Mouse (Mus musculus) liver, embryonic 14.5 days (tissue): ENCODE measurements around the gene Hsd11b1. TPM values are rescaled to one million over a fixed set of nuclear protein-coding genes. Genes with fewer than 3 reads are reported as not detected.

ENCODE experiments used
- ATAC-seq: fragments of 200-750 bp; cut with Nextera tagmentation; 2 replicates; pipeline ENCODE4 v1.8.0; 2017; ENCODE audit warnings: moderate number of reproducible peaks, mild to moderate bottlenecking, moderate library complexity; ENCODE audit not compliant: insufficient read depth
- DNase-seq, 3 experiments: peaks; one replicate each; pipeline ENCODE4 v3.0.0-alpha.2; 2012 to 2013; ENCODE audit warnings: low read depth in 3 of 3, low spot score in 3 of 3
- H3K27ac ChIP-seq: fragments of 300-500 bp; sonication (generic); 2 replicates; pipeline ENCODE4 v1.5.1; 2014; ENCODE audit warnings: moderate library complexity, mild to moderate bottlenecking, control low read depth, inconsistent platforms
- H3K27me3 ChIP-seq: fragments of 300-500 bp; sonication (generic); 2 replicates; pipeline ENCODE4 v1.6.1; 2014; ENCODE audit warnings: mild to moderate bottlenecking, low read length, moderate library complexity; ENCODE audit not compliant: control insufficient read depth, insufficient read depth
- H3K36me3 ChIP-seq: fragments of 300-500 bp; sonication (generic); replicated peaks from 2 replicates; pipeline ENCODE4 v1.6.1; 2014; ENCODE audit warnings: low read depth; ENCODE audit not compliant: control insufficient read depth, insufficient read depth
- H3K4me1 ChIP-seq, 2 experiments: fragments of 200-500 bp in 1 of 2; fragments of 300-500 bp in 1 of 2; sonication (generic) in 1 of 2; replicated peaks; 2 replicates each; pipeline ENCODE4 v1.6.1; 2012 to 2014; ENCODE audit warnings: antibody characterized with exemption in 1 of 2, inconsistent platforms in 1 of 2, low read length in 1 of 2; ENCODE audit not compliant: control insufficient read depth in 2 of 2, insufficient read depth in 2 of 2
- H3K4me2 ChIP-seq: fragments of 300-500 bp; sonication (generic); 2 replicates; pipeline ENCODE4 v1.6.1; 2014; ENCODE audit warnings: low read depth, mild to moderate bottlenecking, control low read depth, moderate library complexity
- H3K4me3 ChIP-seq, 2 experiments: fragments of 200-500 bp in 1 of 2; fragments of 300-500 bp in 1 of 2; sonication (generic) in 1 of 2; 2 replicates each; pipeline ENCODE4 v1.5.1; 2012 to 2014; ENCODE audit warnings: low read depth in 2 of 2, low read length in 2 of 2, mild to moderate bottlenecking in 2 of 2, control low read depth in 1 of 2, inconsistent platforms in 1 of 2, moderate library complexity in 1 of 2; ENCODE audit not compliant: insufficient read depth in 1 of 2
- H3K9ac ChIP-seq: fragments of 300-500 bp; sonication (generic); replicated peaks from 2 replicates; pipeline ENCODE4 v1.6.1; 2014; ENCODE audit warnings: mild to moderate bottlenecking, control low read depth, moderate library complexity
- H3K9me3 ChIP-seq: fragments of 300-500 bp; sonication (generic); 2 replicates; pipeline ENCODE4 v1.6.1; 2016; ENCODE audit warnings: low read length, mixed read lengths; ENCODE audit not compliant: control insufficient read depth
- CTCF ChIP-seq: IDR thresholded peaks from 2 replicates; pipeline ENCODE4 v1.5.1; 2016; ENCODE audit warnings: antibody characterized with exemption, low read depth, control low read depth
- EP300 ChIP-seq: IDR thresholded peaks from 2 replicates; pipeline ENCODE4 v1.6.1; 2016; ENCODE audit warnings: antibody characterized with exemption, low read depth
- WGBS: fragments of 180-500 bp; shearing (Covaris S2); extraction: QIAGEN DNeasy Blood & Tissue Kit; methylation state at CpG from one replicate; pipeline ENCODE4 v1.1.7; 2014; ENCODE audit not compliant: insufficient replicate concordance; 5-methylcytosine and 5-hydroxymethylcytosine counted together
- polyA plus RNA-seq, 2 experiments: library from polyadenylated mRNA; depleted of rRNA in 1 of 2; stranded (reverse) in 1 of 2; unstranded in 1 of 2; fragments of >200 nt; fragmentation: Nextera tagmentation in 1 of 2; extraction: Ambion mirVana in 1 of 2; gene quantifications; 2 replicates each; pipeline versions ENCODE4 v1.2.1 to v1.2.3; 2012 to 2014

The Hsd11b1 gene
- polyA plus RNA-seq, 2 experiments, result 2.1 to 5.5 TPM

DNA sequence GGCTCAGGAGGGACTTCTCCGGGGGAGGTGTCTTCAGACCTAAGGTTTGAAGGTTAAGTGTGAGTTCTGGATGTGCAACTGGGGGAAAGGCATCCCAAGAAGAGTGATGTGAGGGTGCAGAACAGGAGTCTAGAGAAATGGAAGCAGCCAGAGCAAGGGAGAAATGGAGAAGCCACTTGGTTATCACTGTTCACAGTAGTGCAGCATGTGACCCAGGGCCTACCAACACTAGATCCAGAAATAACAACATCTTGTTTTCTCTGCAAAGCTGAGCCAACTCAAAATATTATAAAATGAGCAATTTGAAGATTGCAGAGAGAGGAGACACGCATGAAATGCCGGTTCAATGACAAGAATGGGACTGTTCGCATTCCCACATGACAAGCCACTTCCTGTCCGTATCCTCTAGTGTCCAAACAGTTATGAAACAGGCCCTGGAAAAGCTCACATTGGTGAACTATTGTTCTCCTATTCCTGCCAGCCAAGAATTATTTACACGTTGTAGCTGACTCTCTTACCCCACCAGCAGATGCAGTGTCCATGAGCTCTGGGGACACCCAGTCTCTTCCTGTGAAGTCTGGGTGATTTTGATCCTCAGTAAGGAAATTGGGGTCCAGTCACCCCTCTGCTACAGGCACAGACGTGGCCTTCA, 1.9 kb downstream of the Hsd11b1 start:
- DNase-seq, result no peak
- no peak for ATAC-seq
- no peak overlapping the region for H3K9ac ChIP-seq

DNA sequence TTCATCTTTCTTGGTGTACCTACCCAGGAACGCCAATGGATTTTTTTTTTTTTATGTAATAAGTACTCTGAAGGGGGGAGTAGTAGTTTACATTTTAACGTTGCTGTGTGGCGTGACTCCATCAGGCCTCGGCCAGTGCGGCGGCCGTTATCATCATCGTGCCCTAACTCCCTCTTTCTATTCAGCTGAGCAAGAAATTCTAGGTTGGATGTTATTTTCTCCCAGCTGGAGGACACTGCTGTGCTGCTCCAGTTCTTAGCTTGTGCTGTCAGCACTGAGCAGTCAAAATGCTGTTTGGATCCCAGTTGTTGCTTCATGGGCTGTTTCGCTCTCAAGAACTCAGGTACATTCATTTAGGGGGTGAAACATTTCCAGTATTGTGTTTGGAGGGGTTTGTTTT, 4.3 kb downstream of the Hsd11b1 start:
- H3K9me3 ChIP-seq, result no peaks in the 10 kb centered on the region
- no peak overlapping the region for H3K4me3 ChIP-seq
- no peaks in the 10 kb centered on the region for H3K27me3 ChIP-seq
- 70% methylated on average over 9 of the region's 9 CpGs for WGBS
- 0 out of 4 replicates have a peak, but pooled peaks cover 0 to 3% of the 10 kb centered on the region in 2 experiments for H3K4me1 ChIP-seq
- TF ChIP-seq EP300 (no peak), CTCF (no peak)
- H3K36me3 ChIP-seq, result no peaks in the 10 kb centered on the region
- no peak overlapping the region for H3K27ac ChIP-seq
- no peak overlapping the region for H3K9ac ChIP-seq
- no peak for DNase-seq
- H3K4me2 ChIP-seq, result no peak overlapping the region
- no peak for ATAC-seq

More for the DNA sequence above, 1.9 kb downstream of the Hsd11b1 start:
- 42% methylated on average over 7 of the region's 7 CpGs for WGBS
- no peak overlapping the region for H3K4me2 ChIP-seq
- TF ChIP-seq CTCF (no peak), EP300 (no peak)
- H3K4me1 ChIP-seq, result 0 out of 4 replicates have a peak, but pooled peaks cover 0 to 3% of the 10 kb centered on the region in 2 experiments
- H3K36me3 ChIP-seq, result no peaks in the 10 kb centered on the region
- H3K9me3 ChIP-seq, result no peaks in the 10 kb centered on the region
- no peak overlapping the region for H3K27ac ChIP-seq
- no peak overlapping the region for H3K4me3 ChIP-seq
- no peaks in the 10 kb centered on the region for H3K27me3 ChIP-seq

DNA sequence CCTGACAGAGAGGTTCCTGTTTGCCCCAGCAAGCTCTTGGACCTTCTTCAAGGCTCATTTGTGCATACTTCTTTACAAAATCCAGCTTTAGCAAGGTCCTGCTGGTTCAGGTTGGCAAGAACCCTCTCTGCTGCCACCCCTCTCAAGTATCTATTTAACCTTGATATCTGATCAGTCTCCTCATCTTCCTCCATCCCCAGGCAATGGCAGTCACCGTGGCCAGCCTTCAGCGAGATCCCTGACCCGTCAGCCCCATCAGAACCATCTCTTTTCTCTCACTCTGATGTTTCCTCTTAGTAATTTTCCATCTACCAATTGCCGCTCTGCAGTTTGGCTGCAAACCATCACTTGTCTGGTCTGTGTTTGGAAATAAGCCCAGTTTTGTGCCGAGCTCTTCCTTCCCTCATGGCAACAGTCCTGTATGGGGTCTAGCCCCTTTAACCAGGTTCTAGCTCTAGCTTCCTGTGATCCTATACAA, 7.2 kb downstream of the Hsd11b1 start:
- TF ChIP-seq EP300, result no peak
- TF ChIP-seq CTCF, result no peak
- ATAC-seq (no peak), DNase-seq (no peak)
- H3K4me2 ChIP-seq, result no peak overlapping the region
- H3K27ac ChIP-seq, result no peak overlapping the region
- H3K36me3 ChIP-seq, result no peaks in the 10 kb centered on the region
- no peak overlapping the region for H3K4me3 ChIP-seq
- H3K9ac ChIP-seq, result no peak overlapping the region
- no peaks in the 10 kb centered on the region for H3K9me3 ChIP-seq
- WGBS, result 57% methylated on average over 5 of the region's 5 CpGs
- H3K4me1 ChIP-seq, result no peaks in the 10 kb centered on the region
- no peaks in the 10 kb centered on the region for H3K27me3 ChIP-seq

DNA sequence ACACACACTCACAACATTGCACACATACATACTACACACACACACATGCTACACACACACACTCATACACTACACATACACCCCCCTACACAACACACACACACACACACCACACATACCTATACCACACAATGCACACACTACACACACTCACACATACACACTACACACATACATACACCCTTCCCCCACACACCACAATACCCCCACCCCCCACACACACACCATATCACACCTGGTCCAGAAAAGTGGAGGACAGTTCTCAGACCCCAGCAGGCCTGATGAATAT, 7.6 kb downstream of the Hsd11b1 start:
- no peak for ATAC-seq
- Histone ChIP-seq H3K9ac (no peak overlapping the region), H3K9me3 (no peaks in the 10 kb centered on the region), H3K36me3 (no peaks in the 10 kb centered on the region), H3K4me1 (no peaks in the 10 kb centered on the region), H3K27me3 (no peaks in the 10 kb centered on the region), H3K4me2 (no peak overlapping the region), H3K27ac (no peak overlapping the region), H3K4me3 (no peak overlapping the region)
- no peak for DNase-seq
- TF ChIP-seq EP300 (no peak), CTCF (no peak)

DNA sequence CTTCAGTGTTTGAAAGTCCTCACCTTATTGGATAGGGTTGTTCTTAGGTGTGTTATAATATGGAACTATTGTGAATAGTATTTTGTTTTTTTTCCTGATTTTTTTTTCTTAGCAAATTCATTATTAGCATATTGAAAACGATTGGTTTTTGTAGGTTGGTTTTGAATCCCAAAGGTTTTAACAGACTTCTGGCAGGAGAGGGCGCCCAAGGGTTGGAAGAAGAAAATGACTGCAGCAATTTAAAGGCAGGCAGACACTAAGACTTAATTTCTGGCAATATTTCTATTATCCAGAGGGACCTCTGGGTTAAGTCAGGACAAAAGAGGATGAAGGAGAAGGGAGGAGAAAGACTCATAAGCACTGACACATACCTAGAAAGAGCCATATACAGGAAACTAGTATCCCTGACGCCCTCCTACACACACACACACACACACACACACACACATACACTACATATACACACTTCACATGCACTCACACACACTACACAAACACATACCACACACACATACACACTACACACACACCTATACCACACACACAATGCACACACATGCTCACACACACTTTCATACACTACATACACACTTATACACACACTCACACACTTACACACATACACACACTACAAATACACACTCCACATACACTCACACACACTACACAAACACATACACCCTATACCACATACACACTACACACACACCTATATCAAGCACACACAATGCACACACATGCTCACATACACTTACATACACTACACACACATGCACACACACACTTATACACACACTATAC, 8.2 kb downstream of the Hsd11b1 start:
- Histone ChIP-seq H3K36me3 (no peaks in the 10 kb centered on the region), H3K4me2 (no peak overlapping the region), H3K4me1 (no peaks in the 10 kb centered on the region), H3K9ac (no peak overlapping the region), H3K27ac (no peak overlapping the region), H3K9me3 (no peaks in the 10 kb centered on the region), H3K27me3 (no peaks in the 10 kb centered on the region), H3K4me3 (no peak overlapping the region)
- no peak for DNase-seq
- ATAC-seq, result no peak
- TF ChIP-seq EP300, result no peak
- TF ChIP-seq CTCF, result peak; percentile 35; the same call in 1 of the 2 replicates
- WGBS, result 19% methylated on average over 3 of the region's 3 CpGs
